Mouse (Mus musculus) adrenal gland (tissue): ENCODE measurements around the gene Adgrd1.
"Not testable (repeated sequence)": the region's sequence is repeated elsewhere in the genome, so short reads cannot be mapped to it uniquely, and the experiment has no call there.

ENCODE experiments used
- intact Hi-C: fragments of 180-260 bp; cut with DNase I; formaldehyde crosslinking; loops from one replicate; pipeline ENCODE4 v1.15.1; 2025

The Adgrd1 gene

GRCm38 (mm10) chr5:129092345-129093065 is 4.0 kb upstream of the Adgrd1 start:
- intact Hi-C loops, result no loop called here

GRCm38 (mm10) chr5:129093158-129093557 is 3.4 kb upstream of the Adgrd1 start:
- intact Hi-C loops, result no loop called here

- intact Hi-C loops, result no loop called here
Observed at GRCm38 (mm10) chr5:129094236-129094635, 2.3 kb upstream of the Adgrd1 start.

GRCm38 (mm10) chr5:129104043-129104442 is 7.5 kb downstream of the Adgrd1 start:
- intact Hi-C loops, result no loop called here

- intact Hi-C loops, result no loop called here
Observed at GRCm38 (mm10) chr5:129111729-129112128, 15.2 kb downstream of the Adgrd1 start.

GRCm38 (mm10) chr5:129113741-129114476 is 17.4 kb downstream of the Adgrd1 start:
- intact Hi-C loops, result no loop called here

GRCm38 (mm10) chr5:129116299-129116698 is 19.7 kb downstream of the Adgrd1 start:
- intact Hi-C loops, result no loop called here

GRCm38 (mm10) chr5:129117593-129118113 is 21.1 kb downstream of the Adgrd1 start:
- intact Hi-C loops, result no loop called here

- intact Hi-C loops, result no loop called here
Observed at GRCm38 (mm10) chr5:129118523-129118922, 22.0 kb downstream of the Adgrd1 start.

GRCm38 (mm10) chr5:129119146-129119545 is 22.6 kb downstream of the Adgrd1 start:
- intact Hi-C loops, result no loop called here

- intact Hi-C loops, result no loop called here
Observed at GRCm38 (mm10) chr5:129121654-129122285, 25.2 kb downstream of the Adgrd1 start.

- intact Hi-C loops, result no loop called here
Observed at GRCm38 (mm10) chr5:129122491-129122890, 25.9 kb downstream of the Adgrd1 start.

- intact Hi-C loops, result no loop called here
Observed at GRCm38 (mm10) chr5:129124070-129124828, 27.7 kb downstream of the Adgrd1 start.

- intact Hi-C loops, result not testable (repeated sequence)
Observed at GRCm38 (mm10) chr5:129128310-129128709, 31.8 kb downstream of the Adgrd1 start.

GRCm38 (mm10) chr5:129130301-129130700 is 33.8 kb downstream of the Adgrd1 start:
- intact Hi-C loops, result no loop called here

- intact Hi-C loops, result no loop called here
Observed at GRCm38 (mm10) chr5:129137405-129137804, 40.9 kb downstream of the Adgrd1 start.

GRCm38 (mm10) chr5:129138576-129138975 is 42.0 kb downstream of the Adgrd1 start:
- intact Hi-C loops, result no loop called here

GRCm38 (mm10) chr5:129142801-129143200 is 46.3 kb downstream of the Adgrd1 start:
- intact Hi-C loops, result no loop called here

GRCm38 (mm10) chr5:129145307-129145935 is 48.9 kb downstream of the Adgrd1 start:
- intact Hi-C loops, result no loop called here

- intact Hi-C loops, result no loop called here
Observed at GRCm38 (mm10) chr5:129146892-129147509, 50.5 kb downstream of the Adgrd1 start.
